Mouse (Mus musculus) left cerebral cortex, adult 2 months (tissue): ENCODE results near the gene Pdgfb. TPM values are rescaled to one million over a fixed set of nuclear protein-coding genes. Genes with fewer than 3 reads are reported as not detected.

Experiments
- DNase-seq, 2 experiments: peaks; one replicate each; pipeline ENCODE4 v3.0.0; 2021 to 2022; ENCODE audit warnings: low spot score in 2 of 2, mixed read lengths in 1 of 2; ENCODE audit errors: extremely low spot score in 1 of 2
- H3K27ac ChIP-seq: fragments of 200-600 bp; 2 replicates; pipeline ENCODE4 v1.8.1; 2022
- H3K4me3 ChIP-seq: fragments of 200-600 bp; 2 replicates; pipeline ENCODE4 v1.8.1; 2022
- CTCF ChIP-seq: fragments of 200-600 bp; IDR thresholded peaks from 2 replicates; pipeline ENCODE4 v1.8.1; 2022; ENCODE audit warnings: antibody characterized with exemption, mild to moderate bottlenecking, moderate library complexity
- intact Hi-C: fragments of 180-260 bp; cut with DNase I; formaldehyde crosslinking; loops from one replicate; pipeline ENCODE4 v1.15.1; 2025
- microRNA-seq, 2 experiments: library from miRNA; unstranded; fragments of <30 nt; microRNA quantifications; one replicate each; pipeline ENCODE4 v1.2.0; 2021
- total RNA-seq, 2 experiments: library from RNA; stranded (reverse); gene quantifications; 2 replicates each; pipeline ENCODE4 v1.2.3; 2021

Gene Pdgfb
- total RNA-seq, 2 experiments from 2014 or later: 32.7 to 41.7 TPM

GRCm38 (mm10) chr15:79951226-79951625 lies 63.6 kb downstream of the Pdgfb start:
- no peak for DNase-seq
- Histone ChIP-seq H3K4me3 (no peak overlapping the region), H3K27ac (peak overlapping the region; percentile 77)
- TF ChIP-seq CTCF: no peak
- intact Hi-C loops: loop anchor here (2.0 kb wide), 1 partner anchor 60 kb away; no protein-coding TSS in a partner anchor

GRCm38 (mm10) chr15:79950250-79951025 lies 64.3 kb downstream of the Pdgfb start:
- DNase-seq: peak; percentile 61 to 63
- peak; percentile 74 for TF ChIP-seq CTCF
- intact Hi-C loops: loop anchor here (2.0 kb wide), 1 partner anchor 60 kb away; no protein-coding TSS in a partner anchor
- Histone ChIP-seq H3K4me3 (peak overlapping the region; percentile 41), H3K27ac (peak overlapping the region; percentile 77)

DNA sequence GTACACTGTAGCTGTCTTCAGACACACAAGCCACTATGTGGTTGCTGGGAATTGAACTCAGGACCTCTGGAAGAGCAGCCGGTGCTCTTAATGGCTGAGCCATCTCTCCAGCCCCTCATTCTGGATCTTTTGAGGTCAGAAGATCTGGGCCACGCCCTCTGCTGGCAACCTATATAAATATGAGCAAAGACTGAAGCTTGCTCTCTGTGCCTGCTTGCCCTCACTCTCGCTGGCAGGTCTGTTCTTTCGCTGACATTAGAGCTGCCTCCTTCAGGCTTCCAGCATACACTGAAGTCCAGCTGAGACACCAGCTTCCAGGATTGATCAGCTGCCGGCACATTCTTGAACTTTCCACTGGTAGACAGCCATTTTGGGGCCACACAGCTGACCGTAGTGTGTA lies 67.1 kb downstream of the Pdgfb start:
- no peak for DNase-seq
- intact Hi-C loops: loop anchor here (2.0 to 10.0 kb wide), 2 partner anchors 117 to 277 kb away; no protein-coding TSS in a partner anchor
- Histone ChIP-seq H3K4me3 (no peak overlapping the region), H3K27ac (no peak overlapping the region)
- no peak; the same call in none of the 2 replicates for TF ChIP-seq CTCF

- no peak for DNase-seq
- no peak overlapping the region for H3K27ac ChIP-seq
- TF ChIP-seq CTCF: peak; percentile 43
- intact Hi-C loops: loop anchor here (1.0 to 10.0 kb wide), 4 partner anchors 118 to 278 kb away; no protein-coding TSS in a partner anchor
- H3K4me3 ChIP-seq: no peak overlapping the region
These were observed 68.0 kb downstream of the Pdgfb start for GRCm38 (mm10) chr15:79946790-79947189.

GRCm38 (mm10) chr15:79946022-79946421 lies 68.8 kb downstream of the Pdgfb start:
- DNase-seq: peak; percentile 83 to 93
- Histone ChIP-seq H3K4me3 (no peak overlapping the region), H3K27ac (no peak overlapping the region)
- intact Hi-C loops: loop anchor here (1.0 to 10.0 kb wide), 4 partner anchors 119 to 279 kb away; no protein-coding TSS in a partner anchor
- peak; percentile 98 for TF ChIP-seq CTCF

Small RNA genes within 50 kb of the gene (microRNA-seq; reads per million reads assigned to microRNA genes)
- 0.96 to 1.9 reads per million in 2 experiments for gene Mir7213

Other genes with a start within 250 kb of the Pdgfb start
- 10 to 100 TPM; 53.2 to 54.1 TPM for gene Dnal4, start 237.1 kb downstream of the Pdgfb start, total RNA-seq
- 100 to 1,000 TPM; 800 to 813 TPM for gene Nptxr, start 210.2 kb downstream of the Pdgfb start, total RNA-seq
- gene Npcd, start 180.7 kb downstream of the Pdgfb start, total RNA-seq: 10 to 100 TPM in 1 of 2 experiments, 1 to 10 TPM in 1; 9.7 to 19.7 TPM
- 100 to 1,000 TPM; 370 to 387 TPM for gene Cbx6, start 180.3 kb downstream of the Pdgfb start, total RNA-seq
- 1 to 10 TPM; 5.1 to 6.1 TPM for gene Apobec3, start 123.3 kb downstream of the Pdgfb start, total RNA-seq
- 10 to 100 TPM; 52.3 to 52.6 TPM for gene Cbx7, start 43.9 kb downstream of the Pdgfb start, total RNA-seq
- 100 to 1,000 TPM; 429 to 434 TPM for gene Syngr1, start 76.4 kb upstream of the Pdgfb start, total RNA-seq
- 100 to 1,000 TPM; 439 to 468 TPM for gene Rpl3, start 76.9 kb upstream of the Pdgfb start, total RNA-seq
- 10 to 100 TPM; 23.7 to 26.4 TPM for gene Tab1, start 118.2 kb upstream of the Pdgfb start, total RNA-seq
- gene Mgat3, start 158.7 kb upstream of the Pdgfb start, total RNA-seq: 100 to 1,000 TPM; 119 to 129 TPM
- 10 to 100 TPM; 32.3 to 33.9 TPM for gene Mief1, start 219.0 kb upstream of the Pdgfb start, total RNA-seq
- 10 to 100 TPM; 20.0 to 28.1 TPM for gene AC140267.1, start 220.9 kb upstream of the Pdgfb start, total RNA-seq
- gene Atf4, start 240.2 kb upstream of the Pdgfb start, total RNA-seq: 100 to 1,000 TPM; 119 to 120 TPM
- 10 to 100 TPM; 38.3 to 42.0 TPM for gene Rps19bp1, start 249.3 kb upstream of the Pdgfb start, total RNA-seq